Mouse (Mus musculus) right cerebral cortex, postnatal 4 days (tissue): ENCODE data around the gene Gnai3.

ENCODE experiments used
- DNase-seq: peaks from one replicate; pipeline ENCODE4 v3.0.0-alpha.2; 2022

Gnai3 gene

DNA sequence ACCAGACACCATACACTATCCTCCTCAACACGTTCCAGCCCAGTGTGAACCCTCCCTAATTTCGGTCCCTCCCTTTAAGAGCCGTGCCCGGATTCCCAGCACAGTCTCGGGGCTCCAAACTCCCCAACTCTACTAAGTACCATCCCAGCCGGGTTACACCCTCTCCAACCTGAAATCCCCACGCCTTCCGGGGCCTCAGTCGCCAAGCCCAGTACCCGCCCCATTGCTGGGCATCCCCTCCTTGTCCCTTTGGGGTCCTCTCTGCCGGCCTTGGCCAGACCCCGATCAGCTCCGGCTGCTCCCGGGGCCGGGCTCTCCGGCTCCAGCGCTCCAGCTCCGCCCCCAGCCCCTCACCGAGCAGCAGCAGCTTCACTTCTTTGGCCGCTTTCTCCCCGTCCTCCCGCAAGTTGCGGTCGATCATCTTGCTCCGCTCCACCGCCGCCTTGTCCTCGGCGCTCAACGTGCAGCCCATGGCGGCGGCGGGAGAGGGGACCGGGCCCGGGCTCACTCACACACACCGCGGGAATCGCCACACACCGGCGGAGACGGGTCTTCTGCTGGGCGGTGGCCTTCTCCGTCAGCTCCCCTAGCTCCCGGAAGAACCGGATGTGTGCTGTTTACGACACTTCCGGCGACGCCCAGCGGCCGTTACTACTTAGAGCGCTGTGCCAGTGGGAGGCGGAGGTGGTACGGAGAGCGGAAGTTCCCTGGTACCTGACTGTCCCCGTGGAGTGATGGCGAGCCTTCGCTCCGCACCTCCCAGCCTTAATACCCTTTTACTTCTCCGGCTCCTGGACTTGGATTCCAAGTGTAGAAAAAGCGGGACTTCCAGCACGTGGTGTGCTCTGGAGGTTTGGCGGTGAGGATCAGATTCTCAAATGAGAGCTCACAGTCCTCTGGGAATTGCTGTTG is at the start of gene Gnai3:
Gene Gnai3, minus strand, starts transcription at position 613 of the 912 bp plus-strand sequence.
- peak; percentile 86 for DNase-seq

GRCm38 (mm10) chr3:108195287-108195686 is 49.3 kb upstream of the Gnai3 start:
- no peak for DNase-seq

DNA sequence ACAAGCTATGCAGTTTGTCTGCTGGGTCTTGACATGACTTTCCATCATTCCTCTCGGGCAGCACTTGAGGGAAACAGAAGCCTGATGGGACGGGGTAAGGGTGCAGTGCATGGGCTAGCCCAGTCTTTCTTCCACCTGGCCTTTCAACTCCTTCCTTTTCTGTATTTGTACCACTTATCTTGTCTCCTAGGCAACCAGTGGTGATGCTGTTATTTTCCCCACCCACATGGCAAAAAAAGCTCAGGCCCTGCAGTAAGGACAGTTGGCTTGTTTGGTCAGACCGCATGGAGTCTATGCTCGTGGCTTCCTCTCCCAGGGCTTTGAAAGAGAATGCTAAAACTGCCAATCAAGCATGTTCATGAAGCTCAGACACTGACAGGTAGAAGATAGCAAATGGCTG is 47.7 kb upstream of the Gnai3 start:
- DNase-seq = no peak

DNA sequence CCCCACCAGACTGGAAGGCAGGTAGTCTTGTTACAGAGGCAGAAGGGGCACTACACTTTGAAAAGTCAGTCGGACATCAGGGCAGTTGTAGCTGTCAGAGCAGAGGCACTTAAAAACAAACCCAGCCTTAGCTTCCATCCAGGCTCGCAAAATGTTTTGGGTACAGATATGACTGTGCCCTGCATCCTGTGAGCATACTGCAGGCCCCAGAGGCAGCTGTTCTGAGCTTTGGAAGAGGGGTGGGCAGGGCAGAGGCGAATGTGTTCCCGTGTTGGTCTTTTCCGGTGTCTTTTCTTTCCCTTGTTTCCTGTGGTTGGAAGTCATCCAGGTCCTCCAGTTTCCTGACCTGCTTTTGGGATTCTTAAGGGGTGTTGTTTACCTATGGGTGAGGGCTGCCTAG is 44.0 kb upstream of the Gnai3 start:
- no peak for DNase-seq

DNA sequence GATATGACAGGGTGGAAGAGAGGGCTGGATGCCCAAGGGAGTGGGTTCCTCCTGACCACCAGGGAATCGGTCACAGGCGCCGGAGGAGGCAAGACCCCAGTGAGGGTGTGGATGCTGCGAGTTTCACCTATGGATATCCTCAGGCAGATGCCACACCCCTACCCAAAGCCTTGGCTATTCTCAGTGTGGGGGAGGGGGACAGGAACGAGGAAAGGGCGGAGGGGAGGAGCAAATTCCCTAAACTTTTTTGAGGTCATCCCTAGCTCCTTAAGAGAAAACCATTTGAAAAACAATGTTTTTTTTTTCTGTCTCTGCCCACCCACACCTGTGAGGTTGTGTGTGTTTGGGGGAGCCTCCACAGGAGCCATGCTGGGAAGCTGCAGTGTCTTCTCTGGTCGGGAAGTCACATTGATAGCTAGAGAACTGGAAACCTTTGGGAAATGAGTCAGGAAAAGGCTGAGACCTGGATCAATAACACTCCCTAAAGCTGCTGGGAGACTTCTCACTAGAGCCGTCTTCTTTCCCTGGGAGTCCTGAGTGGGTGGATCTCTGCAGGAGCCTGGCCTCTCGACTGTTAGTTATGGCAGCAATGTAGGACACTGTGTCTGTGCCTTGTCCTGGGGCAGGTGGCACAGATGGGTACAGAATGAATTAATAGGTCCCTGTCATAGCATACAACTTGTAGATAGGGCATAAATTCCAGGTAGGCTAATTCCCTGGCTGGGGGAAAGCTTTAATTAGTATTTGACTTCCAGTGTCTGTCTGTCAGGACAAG is 43.0 kb upstream of the Gnai3 start:
- DNase-seq = no peak

DNA sequence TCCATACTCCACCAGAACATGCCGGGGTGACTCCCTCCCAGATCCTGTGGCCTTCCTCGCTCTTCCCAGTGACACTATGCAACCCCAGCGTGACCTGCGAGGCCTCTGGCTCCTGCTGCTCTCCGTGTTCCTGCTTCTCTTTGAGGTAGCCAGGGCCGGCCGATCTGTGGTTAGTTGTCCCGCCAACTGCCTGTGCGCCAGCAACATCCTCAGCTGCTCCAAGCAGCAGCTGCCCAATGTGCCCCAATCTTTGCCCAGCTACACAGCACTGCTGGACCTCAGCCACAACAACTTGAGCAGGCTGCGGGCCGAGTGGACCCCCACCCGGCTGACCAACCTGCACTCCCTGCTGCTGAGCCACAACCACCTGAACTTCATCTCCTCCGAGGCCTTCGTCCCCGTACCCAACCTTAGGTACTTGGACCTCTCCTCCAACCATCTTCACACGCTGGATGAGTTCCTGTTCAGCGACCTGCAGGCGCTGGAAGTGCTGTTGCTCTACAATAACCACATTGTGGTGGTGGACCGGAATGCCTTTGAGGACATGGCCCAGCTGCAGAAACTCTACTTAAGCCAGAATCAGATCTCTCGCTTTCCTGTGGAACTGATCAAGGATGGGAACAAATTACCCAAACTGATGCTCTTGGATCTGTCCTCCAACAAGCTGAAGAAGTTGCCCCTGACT is 41.3 kb upstream of the Gnai3 start:
- no peak for DNase-seq

DNA sequence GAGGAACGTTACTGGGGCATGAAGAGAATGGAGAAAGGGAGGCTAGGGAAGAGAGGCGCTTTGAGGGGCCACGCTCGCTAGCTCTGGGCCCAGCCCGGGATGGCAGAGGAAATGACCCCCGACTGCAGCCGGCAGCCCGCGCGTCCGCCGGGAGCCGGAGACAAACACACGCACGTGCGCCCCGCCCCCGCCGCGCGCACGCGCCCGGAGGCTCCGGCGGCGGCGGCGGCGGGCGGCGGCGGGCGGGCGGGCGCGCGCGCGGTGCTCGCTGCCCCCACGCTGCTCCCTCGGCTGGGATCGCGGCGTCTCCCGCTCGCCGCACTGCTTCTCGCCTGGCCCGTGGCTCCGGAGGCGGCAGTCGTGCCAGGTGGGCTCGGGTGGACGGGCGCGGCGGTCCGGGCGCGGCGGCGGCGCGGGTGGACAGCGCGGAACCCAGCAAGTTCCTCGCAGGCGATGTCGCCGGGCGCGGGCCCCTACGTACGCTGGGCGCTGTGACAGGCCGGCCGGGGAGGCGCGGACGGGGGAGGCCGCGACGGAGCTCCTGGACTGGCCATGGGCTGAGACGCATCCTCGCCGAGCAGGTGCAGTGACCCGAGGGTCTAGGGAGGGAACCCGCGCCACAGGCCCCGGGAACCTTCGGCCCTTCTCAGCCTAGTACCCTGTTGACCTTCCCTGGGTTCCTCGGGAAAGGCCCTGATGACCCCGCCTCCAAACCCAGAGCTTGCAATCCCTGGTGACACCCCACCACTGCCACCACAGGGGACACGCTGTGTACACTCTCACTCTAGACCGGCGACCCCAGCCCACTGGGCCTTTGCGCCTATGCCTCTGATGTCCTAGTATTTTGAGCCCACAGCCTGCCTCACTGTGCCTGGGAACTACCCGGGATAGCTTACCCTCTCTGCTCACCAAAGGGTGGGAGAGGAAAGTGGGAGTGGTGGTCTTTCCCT is 40.4 kb upstream of the Gnai3 start, which contains the start of gene Amigo1:
Gene Amigo1, plus strand, starts transcription at position 238 of the 950 bp plus-strand sequence.
- DNase-seq = peak; percentile 52

GRCm38 (mm10) chr3:108185460-108186097 is 39.6 kb upstream of the Gnai3 start:
- DNase-seq = no peak

- no peak for DNase-seq
Measured at GRCm38 (mm10) chr3:108184742-108185141, 38.8 kb upstream of the Gnai3 start.

GRCm38 (mm10) chr3:108180514-108180913 is 34.6 kb upstream of the Gnai3 start:
- DNase-seq = no peak

DNA sequence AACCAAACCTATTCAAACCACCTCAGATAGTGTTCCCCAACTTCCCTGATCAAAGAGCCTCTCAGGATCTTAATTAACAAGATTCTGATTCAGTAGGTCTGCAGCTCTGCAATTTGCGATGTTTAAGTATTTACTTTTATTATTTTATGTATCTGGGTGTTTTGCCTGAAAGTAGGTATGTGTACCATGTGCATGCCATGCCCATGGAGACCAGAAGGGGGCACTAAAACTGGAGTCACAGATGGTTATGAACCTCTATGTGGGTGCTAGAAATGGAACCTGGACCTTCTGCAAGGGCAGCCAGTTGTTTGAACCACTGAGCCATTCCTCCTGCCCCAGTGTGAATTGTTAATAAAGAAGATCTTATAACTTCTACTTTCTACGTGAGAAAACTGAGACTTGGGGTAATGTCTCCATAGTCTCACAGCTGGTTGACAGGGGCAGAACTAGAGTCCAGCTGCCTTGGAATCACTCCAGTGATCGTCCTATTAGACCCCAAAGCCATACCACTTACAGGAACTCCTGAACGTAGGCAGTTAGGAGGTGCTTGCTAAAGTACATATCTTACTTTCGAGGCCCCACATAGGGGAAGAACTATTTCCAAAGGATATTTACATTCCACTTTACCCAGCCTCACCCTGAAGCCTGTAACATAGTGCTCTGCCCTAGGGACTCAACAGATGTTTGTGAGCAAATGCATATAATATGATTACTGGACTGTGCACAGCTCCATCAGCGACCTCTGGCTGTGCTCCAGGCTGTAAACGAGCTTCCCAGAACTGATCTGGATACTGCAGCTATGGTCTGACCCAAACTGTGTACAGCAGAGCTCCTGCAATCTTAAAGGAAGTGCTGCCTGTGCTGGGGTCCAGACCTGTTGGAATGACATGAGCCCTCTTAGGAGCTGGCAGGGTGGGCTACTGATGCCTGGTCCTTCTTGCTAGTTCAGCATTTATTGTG is 33.1 kb upstream of the Gnai3 start:
- no peak for DNase-seq

GRCm38 (mm10) chr3:108174672-108175531 is 29.0 kb upstream of the Gnai3 start:
- DNase-seq = peak; percentile 68

DNA sequence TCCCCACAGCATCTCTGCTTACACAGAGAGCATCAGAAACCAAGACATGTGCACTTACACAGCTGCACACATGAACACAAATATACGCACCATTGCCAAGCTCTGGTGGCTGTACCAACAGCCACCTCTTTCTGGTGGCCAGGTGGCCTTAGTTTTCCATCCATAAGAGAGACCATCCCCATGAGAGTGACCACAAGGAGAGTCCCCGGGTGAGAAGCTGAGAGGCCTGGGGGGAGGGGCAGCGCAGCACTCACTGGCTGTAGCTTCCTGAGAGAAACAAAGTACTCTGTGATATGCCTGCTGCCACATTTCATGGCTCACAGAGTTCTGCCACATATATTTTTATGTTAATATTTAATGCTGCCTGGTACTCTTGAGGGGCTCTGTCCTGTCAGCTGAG is 23.3 kb upstream of the Gnai3 start:
- DNase-seq = no peak

DNA sequence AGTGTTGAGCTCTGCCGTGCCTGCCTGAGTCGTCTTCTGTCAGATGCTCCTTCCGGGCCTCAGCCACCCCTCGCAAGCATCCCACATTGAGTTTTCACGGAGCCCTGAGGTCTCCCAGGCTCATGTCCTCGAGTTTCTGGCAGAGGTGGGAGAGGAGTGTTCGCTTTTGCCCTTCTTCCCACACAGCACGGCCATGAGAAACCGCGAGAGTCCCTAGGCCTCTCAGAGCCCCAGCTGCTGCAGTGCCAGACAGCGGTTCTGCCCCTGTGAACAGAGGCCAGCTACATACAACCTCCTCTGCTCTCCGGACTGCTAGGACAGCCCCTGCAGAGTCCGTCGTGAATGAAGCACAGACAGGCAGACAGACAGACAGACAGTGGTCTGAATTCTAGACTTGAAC is 21.6 kb upstream of the Gnai3 start:
- DNase-seq = no peak

DNA sequence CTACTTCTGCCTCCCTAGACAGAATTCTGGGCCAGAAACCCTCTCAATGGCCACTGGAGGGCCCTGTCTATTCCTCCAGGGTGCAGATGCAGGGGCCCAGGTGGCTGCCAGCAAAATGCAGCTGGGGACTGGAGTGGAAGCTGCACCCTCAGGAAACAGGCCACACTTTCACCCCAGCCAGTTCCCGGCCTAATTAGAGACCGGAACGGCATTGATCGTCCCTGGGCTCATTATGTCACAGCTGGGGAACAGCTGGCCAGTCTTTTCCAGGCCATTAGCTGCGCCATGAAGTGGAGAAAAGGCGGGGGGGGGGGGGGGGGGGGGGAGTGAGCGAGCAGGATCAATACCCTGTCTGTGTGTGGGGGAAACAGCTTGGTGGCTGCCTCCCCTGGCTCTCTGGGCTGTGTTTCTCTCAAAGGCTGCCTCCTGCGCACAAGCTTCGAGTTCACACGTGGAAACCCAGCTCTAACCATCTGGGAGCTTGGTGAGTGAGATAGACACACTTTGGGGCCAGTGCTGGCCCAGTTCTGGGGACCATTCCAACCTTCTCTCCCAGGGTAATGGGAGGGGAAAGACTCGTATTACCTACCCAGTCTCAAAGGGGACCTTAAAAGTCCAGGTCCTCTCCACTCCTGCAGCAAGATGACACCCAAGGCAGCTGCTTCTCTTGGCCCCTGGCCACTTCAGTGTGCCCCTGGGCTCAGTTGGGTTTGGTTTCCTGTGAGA is 20.7 kb upstream of the Gnai3 start:
- DNase-seq = peak; percentile 50

GRCm38 (mm10) chr3:108165532-108166315 is 19.8 kb upstream of the Gnai3 start:
- no peak for DNase-seq

GRCm38 (mm10) chr3:108164807-108165206 is 18.9 kb upstream of the Gnai3 start:
- peak; percentile 81 for DNase-seq

DNA sequence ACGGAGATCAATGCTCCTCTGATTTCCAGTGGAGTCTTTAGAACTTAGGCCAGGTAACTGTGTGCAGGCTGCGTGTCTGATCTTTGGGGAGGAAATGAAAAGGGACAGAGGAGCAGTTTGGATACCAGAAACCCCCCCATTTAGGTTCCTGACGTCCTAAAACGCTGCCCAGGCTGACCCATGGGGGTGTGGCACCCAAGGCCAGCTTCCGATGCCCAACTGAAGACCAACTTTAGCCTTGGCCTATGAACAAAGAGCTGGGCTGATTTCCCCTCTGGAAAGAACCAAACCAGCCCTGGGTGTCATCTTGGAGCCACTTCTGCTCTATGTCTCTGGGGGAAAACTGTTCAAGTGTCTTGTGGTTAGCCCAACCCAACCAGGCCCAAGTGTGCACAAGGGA is 18.1 kb upstream of the Gnai3 start:
- DNase-seq = no peak
